Mouse (Mus musculus) heart, postnatal 36 days (tissue): ENCODE data around the gene Ndufa3. TPM values are rescaled to one million over a fixed set of nuclear protein-coding genes. Genes with fewer than 3 reads are reported as not detected.
A peak's percentile ranks its signal among the peaks of the same experiment; 100 is the strongest.

ENCODE experiments used
- DNase-seq, 2 experiments: peaks; one replicate each; pipeline ENCODE4 v3.0.0; 2021 to 2022
- intact Hi-C: fragments of 180-260 bp; cut with DNase I; formaldehyde crosslinking; loops from one replicate; pipeline ENCODE4 v1.15.1; 2025
- total RNA-seq, 2 experiments: library from RNA; stranded (reverse); gene quantifications; 2 replicates each; pipeline ENCODE4 v1.2.3; 2021

Ndufa3 gene
- total RNA-seq, 2 experiments from 2014 or later, result 1,822 to 1,988 TPM

DNA sequence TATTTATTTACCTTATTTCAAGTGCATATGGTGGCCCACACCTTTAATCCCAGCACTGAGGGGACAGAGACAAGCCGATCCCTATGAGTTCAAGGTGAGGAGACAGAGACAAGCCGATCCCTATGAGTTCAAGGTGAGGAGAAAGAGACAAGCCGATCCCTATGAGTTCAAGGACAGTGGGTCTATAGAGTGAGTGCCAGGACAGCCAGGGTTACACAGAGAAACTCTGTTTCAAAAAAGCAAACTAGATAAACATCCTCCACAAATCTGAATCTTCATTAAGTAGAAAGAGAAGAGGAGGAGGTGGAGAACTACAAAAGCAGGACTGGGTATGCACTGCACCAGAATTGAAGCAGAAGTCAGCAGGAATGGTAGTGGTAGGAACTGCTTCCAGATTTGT is 8.5 kb upstream of the Ndufa3 start:
- no peak for DNase-seq
- intact Hi-C loops, result no loop called here

DNA sequence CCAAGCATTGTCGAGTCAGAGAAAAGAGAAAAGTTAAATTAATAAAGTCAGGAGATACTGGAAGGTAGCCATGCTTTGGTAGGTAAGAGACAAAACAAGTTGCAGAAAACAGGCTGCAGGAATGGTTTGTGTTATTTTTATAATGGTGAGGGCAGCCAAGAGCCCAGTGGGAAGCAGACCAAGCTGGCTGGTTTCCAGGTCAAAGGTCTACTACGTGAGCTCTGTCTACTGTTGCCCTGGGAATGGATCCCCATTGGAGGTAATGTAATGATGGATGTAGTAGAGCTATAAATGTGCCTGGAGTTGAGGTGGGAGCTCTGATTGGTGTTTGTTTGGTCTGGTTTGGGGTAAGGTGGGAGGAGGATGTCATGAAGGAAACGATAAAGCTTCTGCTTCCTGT is 8.1 kb upstream of the Ndufa3 start:
- intact Hi-C loops, result no loop called here
- peak; percentile 59 to 69 for DNase-seq

- DNase-seq, result no peak
- intact Hi-C loops, result no loop called here
Observed at GRCm38 (mm10) chr7:3610437-3610836, 6.7 kb upstream of the Ndufa3 start.

- no peak for DNase-seq
- intact Hi-C loops, result no loop called here
Observed at GRCm38 (mm10) chr7:3611006-3611405, 6.2 kb upstream of the Ndufa3 start.

GRCm38 (mm10) chr7:3614021-3614420 is 3.2 kb upstream of the Ndufa3 start:
- no peak for DNase-seq
- intact Hi-C loops, result no loop called here

GRCm38 (mm10) chr7:3616057-3616388 is 1.1 kb upstream of the Ndufa3 start, which contains the start of gene Oscar:
Gene Oscar (minus strand): TSS chr7:3616157.
- DNase-seq, result no peak
- intact Hi-C loops, result no loop called here

GRCm38 (mm10) chr7:3616389-3617241 is 558 bp upstream of the Ndufa3 start:
- DNase-seq, result no peak
- intact Hi-C loops, result no loop called here

GRCm38 (mm10) chr7:3629030-3629429 is 11.9 kb downstream of the Ndufa3 start:
- no peak for DNase-seq
- intact Hi-C loops, result loop anchor here (10.0 kb wide), 1 partner anchor 516 kb away; no protein-coding TSS in a partner anchor

GRCm38 (mm10) chr7:3629543-3630477 is 12.6 kb downstream of the Ndufa3 start, which contains the start of the genes Tfpt and Prpf31:
Gene Tfpt (minus strand): TSS chr7:3629929.
Gene Prpf31 (plus strand): TSS chr7:3629985.
- intact Hi-C loops, result loop anchor here (10.0 kb wide), 1 partner anchor 515 kb away; no protein-coding TSS in a partner anchor
- DNase-seq, result peak; percentile 90 to 95

GRCm38 (mm10) chr7:3630478-3630815 is 13.3 kb downstream of the Ndufa3 start:
- intact Hi-C loops, result no loop called here
- DNase-seq, result no peak

DNA sequence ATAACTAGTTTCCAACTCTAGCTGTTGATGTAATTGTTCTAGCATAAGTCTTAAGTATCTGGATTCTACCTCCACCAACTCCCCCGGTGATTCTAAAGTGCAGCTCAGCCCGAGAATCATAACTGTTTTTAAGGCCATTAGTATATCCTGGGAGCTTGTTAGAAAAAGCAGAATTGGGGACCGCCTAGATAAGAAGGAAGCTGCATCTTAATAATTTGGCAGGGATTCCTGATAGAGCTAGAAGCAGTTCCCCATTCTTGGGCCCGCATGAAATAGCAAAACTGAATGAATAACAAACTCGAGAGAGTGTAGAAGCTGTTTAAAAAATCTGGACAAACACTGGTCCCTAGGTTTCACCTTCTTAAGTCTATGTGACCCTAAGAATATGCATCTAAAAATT is 26.2 kb downstream of the Ndufa3 start:
- DNase-seq, result no peak
- intact Hi-C loops, result no loop called here

- intact Hi-C loops, result no loop called here
- DNase-seq, result no peak
Observed at GRCm38 (mm10) chr7:3643843-3644242, 26.7 kb downstream of the Ndufa3 start.

GRCm38 (mm10) chr7:3644348-3644671 is 27.1 kb downstream of the Ndufa3 start:
- intact Hi-C loops, result no loop called here

DNA sequence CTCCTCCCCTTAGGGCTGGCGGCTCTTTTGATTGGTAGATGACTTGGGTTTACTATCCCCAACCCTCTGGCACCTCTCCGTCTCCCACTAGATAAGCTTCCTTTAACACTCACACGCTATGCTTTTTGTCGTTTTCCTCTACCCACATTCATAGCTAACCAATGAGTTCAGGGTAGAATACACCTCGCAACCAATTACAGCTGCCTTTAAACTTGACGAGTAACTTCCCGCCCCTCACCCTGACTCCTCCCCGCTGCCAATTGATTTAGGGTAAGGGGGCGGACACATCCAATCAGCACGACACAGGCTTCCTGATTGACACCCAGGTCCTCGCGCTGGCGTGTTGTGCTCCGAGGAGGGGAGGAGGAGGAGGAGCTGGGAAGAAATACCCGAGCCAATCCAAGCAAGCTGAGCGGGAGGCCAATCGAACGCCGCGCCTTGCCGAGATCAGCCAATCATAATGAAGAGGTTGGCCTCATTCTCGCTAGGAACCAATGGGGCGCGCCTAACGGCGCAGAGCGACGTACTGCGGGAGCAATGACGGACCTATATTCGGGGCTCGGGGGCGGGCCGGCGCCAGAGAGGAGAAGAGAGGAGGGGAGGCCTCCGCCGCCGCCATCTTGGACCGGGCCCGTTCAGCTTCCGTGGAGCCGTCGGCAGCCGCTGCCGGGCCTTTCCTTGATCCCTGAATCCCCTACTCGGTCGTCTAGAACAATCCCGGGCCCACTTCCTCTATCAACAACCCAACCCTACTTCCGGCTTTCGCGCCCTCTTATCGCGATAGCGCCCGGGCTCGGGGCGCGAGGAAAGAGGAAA is 27.7 kb downstream of the Ndufa3 start, which contains the start of gene Cnot3:
Cnot3 (plus strand) TSS at position 597 of the 816 bp plus-strand sequence.
- intact Hi-C loops, result loop anchor here (5.0 kb wide), 1 partner anchor 47 kb away; the partner anchor contains the start of genes Mboat7 and Tsen34
- DNase-seq, result peak; percentile 94 to 95

More at GRCm38 (mm10) chr7:3644348-3644671, 27.1 kb downstream of the Ndufa3 start:
- peak in 1 of 2 experiments; percentile 86 for DNase-seq

DNA sequence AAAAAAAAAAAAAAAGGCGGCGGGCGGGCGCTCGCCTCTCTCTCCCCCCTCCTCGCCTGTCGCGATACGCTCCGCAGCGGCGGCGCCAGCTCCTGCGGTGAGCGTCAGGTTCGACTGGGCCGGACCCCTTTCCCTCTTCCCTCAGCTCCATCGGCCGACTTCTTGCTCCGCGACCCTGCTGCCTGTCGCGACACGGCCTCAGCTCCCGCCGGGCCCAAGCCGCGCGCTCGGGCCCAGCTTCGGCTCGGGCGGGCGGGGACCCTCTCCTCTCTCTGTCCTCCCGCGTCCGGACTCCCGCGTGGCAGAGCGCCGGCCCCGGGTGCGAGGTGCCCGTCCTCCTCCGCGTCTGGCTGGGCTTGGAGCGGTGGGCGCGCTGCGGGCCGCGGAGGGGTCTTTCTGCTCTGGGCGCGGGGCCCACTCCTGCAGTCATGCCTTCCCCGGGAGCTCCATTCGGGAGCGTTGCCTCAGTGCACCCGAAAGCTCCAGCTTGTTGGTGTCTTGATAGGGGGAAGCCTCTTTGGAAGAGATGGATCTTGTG is 28.4 kb downstream of the Ndufa3 start:
- peak in 1 of 2 experiments; percentile 33 for DNase-seq
- intact Hi-C loops, result loop anchor here (1.0 to 5.0 kb wide), 2 partner anchors 19 to 47 kb away; partner anchors contain the start of genes Mboat7 and Tsen34

- no peak for DNase-seq
- intact Hi-C loops, result loop anchor here (1.0 to 5.0 kb wide), 2 partner anchors 18 to 46 kb away; partner anchors contain the start of genes Mboat7 and Tsen34
Observed at GRCm38 (mm10) chr7:3646188-3646587, 29.0 kb downstream of the Ndufa3 start.

- DNase-seq, result no peak
- intact Hi-C loops, result loop anchor here (1.0 to 5.0 kb wide), 2 partner anchors 18 to 46 kb away; partner anchors contain the start of genes Mboat7 and Tsen34
Observed at GRCm38 (mm10) chr7:3646641-3647040, 29.5 kb downstream of the Ndufa3 start.

DNA sequence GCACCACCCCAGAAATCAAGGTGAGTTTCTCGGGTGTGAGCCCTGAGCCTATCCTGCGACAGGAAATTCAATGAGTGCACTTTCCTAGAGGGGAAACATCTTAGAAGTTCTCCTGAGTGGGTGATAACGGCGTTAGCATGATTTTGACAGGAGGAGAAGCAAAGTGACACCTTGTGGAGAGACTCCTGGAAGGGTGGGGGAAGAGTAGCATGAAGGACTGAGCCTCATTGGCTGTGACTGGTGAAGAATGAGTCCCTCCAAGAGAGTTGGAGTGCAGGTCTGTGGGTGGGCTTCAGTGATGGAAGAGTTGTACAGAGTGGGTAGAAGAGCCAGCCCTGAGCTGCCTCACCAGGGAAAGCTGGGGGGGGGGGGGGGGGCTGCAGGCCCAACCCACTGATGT is 39.8 kb downstream of the Ndufa3 start:
- intact Hi-C loops, result no loop called here
- no peak for DNase-seq

GRCm38 (mm10) chr7:3658578-3658977 is 41.4 kb downstream of the Ndufa3 start:
- DNase-seq, result no peak
- intact Hi-C loops, result no loop called here
